Mouse (Mus musculus): Measurements from ENCODE around the gene Scgb1b30.

DNA sequence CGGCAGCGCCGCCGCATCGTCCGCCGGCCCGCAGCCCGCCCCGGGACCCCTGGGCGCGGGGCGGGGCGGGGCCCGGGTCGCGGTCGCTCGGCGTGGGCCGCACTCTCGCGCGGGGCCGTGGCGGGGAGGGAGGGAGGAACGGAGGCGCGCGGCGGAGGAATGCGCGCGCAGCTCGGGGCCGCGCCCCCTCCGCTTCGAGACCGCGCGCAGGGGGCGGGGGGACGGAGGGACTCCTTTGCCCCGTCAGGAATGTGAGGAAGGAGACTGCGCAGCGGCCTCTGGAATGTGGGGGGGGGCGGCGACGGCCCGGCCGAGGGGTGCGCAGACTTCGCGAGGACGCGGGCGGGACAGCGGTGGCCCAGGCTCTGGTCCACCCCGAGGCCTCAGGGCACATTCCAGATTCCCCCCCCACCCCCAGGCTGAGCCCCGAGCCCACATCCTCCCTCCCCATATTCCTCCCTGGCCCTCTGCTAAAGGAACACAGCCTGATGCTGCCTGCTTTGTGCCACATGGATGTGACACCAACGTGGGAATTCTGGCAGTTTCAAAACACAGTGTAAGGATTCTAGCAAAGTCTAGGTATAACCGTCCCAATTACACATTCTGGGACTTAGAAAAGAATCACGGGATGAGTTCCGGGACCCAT is 38.0 kb downstream of the Scgb1b30 start, which contains the start of gene Wtip:
- TF ChIP-seq CTCF (conservative IDR thresholded peaks at IDR 0.05; ENCODE audit: insufficient read depth, insufficient read length, low read depth, low read length) (no peak), POLR2A (IDR thresholded peaks at IDR 0.05; ENCODE audit: low read depth, low read length) (peak; percentile 26)

All from kidney, adult 2 months (tissue).